Mouse (Mus musculus) left cerebral cortex, postnatal 36 days (tissue): Measurements from ENCODE around the gene Stx8. TPM values are rescaled to one million over a fixed set of nuclear protein-coding genes. Genes with fewer than 3 reads are reported as not detected.

Source experiments
- DNase-seq, 2 experiments: peaks; one replicate each; pipeline ENCODE4 v3.0.0; 2021 to 2022; ENCODE audit warnings: low spot score in 2 of 2, mixed read lengths in 1 of 2
- intact Hi-C: fragments of 180-260 bp; cut with DNase I; formaldehyde crosslinking; loops from one replicate; pipeline ENCODE4 v1.15.1; 2025
- total RNA-seq, 2 experiments: library from RNA; stranded (reverse); gene quantifications; 2 replicates each; pipeline ENCODE4 v1.2.3; 2021

The Stx8 gene
- 10 to 100 TPM; 36.7 to 42.5 TPM for total RNA-seq

DNA sequence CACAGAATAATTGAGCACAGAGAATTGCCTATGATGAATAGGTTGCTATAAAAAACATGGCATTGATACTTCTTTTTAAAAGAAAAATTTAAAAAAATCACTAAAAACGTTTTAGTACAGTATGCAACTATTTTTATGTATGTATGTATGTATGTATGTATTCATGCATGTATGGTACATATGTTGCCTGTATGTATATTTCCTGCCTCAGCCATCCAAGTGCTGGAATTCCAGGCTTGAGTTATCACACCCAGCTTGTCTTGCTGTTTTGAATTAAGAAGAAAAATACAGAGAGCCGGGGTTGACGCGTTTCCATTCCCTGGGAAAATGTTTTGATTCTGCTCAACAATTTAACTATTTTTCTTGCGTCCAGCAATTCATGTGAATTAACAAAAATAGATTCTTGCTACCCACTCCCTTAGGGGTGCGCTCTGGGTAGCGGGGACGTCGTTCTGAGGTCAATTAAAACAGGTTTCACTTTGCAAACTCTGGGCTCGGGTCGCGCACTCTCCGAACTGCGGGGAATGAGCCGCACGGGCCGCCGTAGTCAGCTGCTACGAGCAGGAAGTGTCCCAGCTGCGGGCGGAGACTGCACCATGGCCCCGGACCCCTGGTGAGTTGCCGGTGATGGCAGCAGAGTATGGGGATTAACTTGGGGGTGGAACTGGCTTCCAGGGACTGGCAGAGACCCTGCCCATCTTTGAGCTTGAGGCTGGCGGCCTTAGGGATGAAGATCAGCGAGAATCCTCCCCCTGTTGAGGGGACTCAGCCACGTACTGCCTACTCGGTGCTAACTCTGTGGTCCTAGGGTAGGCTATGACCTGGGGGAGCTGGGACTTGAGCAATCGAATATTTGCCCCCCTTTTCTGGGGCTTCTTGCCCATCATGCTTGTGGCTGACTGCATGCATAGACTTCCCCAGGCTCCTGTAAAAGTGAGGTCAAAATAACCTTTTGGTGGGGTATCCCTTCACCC is at the start of gene Stx8:
Gene Stx8, plus strand, starts transcription at position 289 of the 974 bp plus-strand sequence.
- intact Hi-C loops, result no loop called here

DNA sequence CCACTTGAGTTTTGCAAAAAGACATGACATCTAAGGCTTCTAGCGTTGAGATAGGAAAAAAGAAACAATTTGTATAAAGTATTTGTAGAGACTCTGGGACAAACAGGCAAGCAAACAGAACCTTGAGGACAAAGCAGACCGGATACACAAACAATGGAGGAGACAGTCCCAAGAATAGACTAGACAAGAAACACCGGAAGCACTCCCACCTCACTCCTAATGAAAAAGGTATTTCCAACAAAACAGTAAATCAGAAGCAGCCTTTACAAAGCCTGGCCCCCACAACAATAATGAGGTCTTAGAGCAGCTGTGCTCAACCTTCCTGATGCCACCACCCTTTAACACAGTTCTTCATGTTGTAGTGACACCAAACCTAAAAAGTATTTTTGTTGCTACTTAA is 48.9 kb upstream of the Stx8 start:
- DNase-seq, result no peak
- intact Hi-C loops, result no loop called here

More for the DNA sequence above, at the start of gene Stx8:
- peak; percentile 92 to 93 for DNase-seq

DNA sequence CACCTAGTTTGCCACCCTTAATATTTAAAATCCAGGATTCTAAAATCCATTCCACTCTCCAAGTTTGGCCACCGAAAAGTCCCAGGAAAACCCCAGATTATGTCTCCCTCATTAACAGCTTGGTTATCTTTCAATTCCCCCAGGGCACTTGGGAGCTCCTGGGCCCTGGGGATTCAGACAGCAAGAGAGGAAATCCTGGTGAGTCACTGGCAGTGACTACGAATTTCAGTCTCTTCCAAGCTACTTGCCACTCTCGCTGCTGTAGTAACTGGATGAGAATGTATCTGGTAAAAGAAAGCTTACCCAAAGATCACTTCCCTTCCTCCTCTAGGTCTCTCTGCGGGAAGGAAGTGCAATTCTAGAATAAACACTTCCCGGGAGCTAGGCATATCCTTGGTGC is 46.4 kb upstream of the Stx8 start:
- DNase-seq, result no peak
- intact Hi-C loops, result no loop called here

DNA sequence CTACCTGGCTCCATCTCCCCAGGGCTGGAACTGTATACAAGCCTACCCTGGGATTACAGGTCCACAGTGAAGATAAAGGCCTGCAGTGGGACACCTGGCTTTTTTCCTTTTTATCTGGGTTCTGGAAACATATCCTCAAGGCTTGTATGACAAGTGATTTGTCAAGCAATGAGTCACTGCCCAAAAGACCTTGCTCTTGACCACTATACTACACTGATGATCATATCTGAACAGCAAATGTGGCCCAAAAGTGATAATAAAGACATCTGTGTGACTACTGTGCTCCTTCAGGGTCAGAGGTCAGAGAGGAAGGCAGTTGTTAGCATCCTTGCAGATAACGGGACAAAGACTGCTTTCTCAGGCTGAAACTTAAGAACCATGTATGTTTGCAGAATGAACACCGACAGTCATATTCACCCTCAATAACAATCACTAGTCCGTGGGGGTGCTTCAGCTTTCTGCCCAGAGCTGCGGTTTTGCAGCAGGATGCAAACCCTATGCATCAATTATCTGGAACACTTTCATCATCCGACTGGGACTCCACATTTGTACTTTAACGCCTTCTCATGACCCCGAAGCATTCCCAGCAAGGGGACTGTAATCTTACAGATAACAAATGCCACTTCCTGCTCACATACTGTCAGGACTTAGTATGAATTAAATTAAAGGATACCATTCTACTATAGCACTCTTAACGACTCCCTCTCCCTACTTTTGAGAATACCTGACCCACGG is 45.6 kb upstream of the Stx8 start:
- intact Hi-C loops, result no loop called here
- no peak for DNase-seq

GRCm38 (mm10) chr11:67921091-67921826 is 44.7 kb upstream of the Stx8 start:
- intact Hi-C loops, result no loop called here
- peak; percentile 33 to 36 for DNase-seq

DNA sequence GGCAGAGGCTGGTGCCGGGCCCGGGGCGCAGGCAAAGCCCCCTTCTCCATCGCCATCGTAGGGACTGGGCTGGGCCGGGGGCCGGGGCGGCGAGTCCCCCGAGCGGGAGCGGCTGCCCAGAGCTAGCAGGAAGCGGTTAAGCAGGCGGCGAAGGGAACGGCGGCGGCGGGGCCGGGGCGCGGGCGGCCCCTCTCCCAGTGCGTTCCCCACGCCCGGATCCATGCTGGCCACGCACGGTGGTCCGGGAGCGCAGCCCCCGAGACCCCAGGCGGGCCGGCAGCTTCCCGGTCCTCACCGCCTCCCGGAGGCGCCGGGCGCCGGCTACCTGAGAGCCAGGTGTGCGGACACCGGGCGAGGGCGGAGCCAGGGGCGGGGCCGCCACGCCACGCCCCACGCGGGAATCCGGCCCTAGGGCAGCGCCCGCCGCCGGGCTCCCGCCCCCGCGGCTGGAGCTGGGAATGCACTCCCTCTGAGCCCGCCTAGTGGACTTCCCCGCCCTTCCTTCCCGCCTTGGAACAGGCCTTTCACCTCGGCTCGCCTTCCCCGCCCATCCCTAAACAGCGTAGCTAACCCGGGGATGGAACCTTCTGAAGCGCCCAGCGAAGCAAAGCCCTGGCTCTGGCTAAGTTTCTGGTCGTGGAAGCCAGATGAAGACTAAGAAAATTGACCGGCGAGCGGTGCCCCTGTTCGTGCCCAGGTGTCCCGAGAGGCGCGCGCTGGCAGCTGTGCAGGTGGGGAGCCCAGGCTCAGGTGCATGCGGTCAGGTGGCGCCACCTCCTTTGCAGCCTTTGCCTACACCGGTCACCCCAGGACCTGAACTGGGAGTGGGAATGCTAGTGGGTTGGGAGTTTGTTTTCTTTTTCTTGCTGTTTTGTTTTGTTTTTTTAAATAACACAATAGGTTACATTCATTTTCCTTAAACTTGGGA is 43.9 kb upstream of the Stx8 start, which contains the start of gene Usp43:
Gene Usp43, minus strand, starts transcription at position 327 of the 928 bp plus-strand sequence.
- intact Hi-C loops, result no loop called here
- DNase-seq, result peak; percentile 32 to 57

DNA sequence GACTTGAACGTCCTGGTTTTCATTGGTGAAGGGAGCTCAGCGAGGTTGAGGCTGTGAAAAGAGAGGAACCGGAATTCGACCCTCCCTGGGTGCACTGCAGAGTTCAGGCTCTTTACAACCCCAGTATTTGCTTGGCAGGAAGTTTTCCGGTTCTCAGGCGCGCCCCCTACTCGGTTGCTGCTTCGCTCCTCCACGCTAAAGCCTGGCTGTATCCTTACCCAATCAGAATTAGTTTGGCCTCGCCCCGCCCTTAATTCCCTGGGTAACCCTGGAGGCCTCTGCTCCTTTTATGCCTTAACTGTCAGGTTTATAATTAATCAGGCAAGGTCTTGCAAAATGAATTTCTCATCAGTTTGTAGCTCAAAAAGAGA is 43.3 kb upstream of the Stx8 start:
- intact Hi-C loops, result no loop called here
- peak; percentile 40 to 43 for DNase-seq

GRCm38 (mm10) chr11:67923720-67924119 is 42.3 kb upstream of the Stx8 start:
- intact Hi-C loops, result no loop called here
- no peak for DNase-seq

GRCm38 (mm10) chr11:67925000-67925399 is 41.0 kb upstream of the Stx8 start:
- intact Hi-C loops, result no loop called here
- peak; percentile 38 to 46 for DNase-seq

DNA sequence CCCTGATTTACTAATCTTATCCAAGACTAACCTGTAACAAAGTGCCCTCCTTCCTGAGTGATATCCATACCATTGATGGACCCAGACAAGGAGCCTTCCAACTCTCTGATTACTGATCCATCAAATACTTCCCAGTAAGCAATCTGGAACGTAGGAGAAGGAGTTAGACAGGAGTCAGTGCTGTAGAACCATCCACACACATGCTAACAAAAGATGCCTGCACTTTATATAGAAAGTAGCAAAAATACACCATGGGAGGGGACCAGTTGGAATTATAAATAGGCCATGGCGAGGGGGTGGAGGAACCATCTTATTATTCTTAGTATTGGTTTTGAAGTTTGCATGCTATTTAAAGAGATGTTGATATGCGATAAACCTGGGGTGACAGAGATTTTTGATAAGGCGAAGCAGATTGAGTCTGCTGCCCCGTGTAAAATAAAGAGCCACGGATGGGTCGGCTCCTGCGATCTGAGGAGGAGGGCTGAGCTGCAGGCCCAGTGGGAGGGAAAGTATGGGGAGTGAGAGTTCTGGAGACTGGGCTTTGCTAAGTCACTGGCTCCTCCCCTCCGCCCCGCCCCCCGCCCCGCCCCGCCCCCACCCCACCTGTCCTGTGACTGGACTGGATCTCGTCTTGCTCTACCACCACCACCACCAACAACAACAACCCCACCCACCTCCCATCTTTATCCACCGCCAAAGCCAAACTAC is 39.5 kb upstream of the Stx8 start:
- DNase-seq, result peak; percentile 10 to 19
- intact Hi-C loops, result loop anchor here (2.0 kb wide), 1 partner anchor 108 kb away; no protein-coding TSS in a partner anchor

DNA sequence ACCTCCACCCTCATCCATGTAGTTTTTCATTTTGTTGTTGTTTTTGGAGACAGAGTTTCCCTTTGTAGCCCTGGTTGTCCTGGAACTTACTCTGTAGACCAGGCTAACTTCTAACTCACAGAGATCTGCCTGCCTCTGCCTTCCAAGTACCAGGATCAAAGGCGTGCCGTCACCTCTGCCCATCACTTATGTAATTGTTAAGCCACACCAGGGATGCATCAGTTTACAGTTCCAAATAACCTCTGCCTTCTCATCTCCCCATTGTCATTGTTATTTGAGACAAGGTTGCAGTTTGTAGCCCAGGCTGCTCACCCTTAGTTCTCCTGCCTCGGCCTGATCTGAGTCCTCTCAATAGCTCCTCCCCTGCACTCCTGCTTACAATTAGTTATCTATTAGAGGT is 33.8 kb upstream of the Stx8 start:
- DNase-seq, result no peak
- intact Hi-C loops, result no loop called here

DNA sequence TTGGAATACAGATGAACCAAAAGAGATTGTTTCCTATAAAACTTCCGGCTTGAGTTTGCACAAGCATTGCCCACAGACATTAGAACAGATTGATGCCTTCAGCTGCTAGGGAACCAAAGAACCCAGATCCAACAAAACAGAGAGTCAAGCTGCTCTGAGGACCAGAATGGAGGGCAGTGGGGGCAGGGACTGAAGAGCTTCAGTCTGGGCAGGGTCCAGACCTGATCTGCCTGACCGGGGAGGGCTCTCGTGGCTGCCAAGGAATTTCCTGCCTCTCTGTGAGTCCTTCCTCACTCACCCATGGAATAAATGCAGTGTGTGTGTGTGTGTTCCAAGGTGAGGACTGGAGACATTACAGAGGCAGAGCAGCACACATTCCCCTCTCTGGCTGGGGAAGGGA is 17.8 kb upstream of the Stx8 start:
- DNase-seq, result no peak
- intact Hi-C loops, result no loop called here

- intact Hi-C loops, result no loop called here
- no peak for DNase-seq
These were observed 16.5 kb upstream of the Stx8 start for GRCm38 (mm10) chr11:67949475-67949874.

GRCm38 (mm10) chr11:67953604-67954003 is 12.4 kb upstream of the Stx8 start:
- intact Hi-C loops, result no loop called here
- no peak for DNase-seq

GRCm38 (mm10) chr11:67954413-67954812 is 11.6 kb upstream of the Stx8 start:
- intact Hi-C loops, result no loop called here
- no peak for DNase-seq

- intact Hi-C loops, result no loop called here
- DNase-seq, result no peak
These were observed 1.9 kb upstream of the Stx8 start for GRCm38 (mm10) chr11:67964110-67964509.

DNA sequence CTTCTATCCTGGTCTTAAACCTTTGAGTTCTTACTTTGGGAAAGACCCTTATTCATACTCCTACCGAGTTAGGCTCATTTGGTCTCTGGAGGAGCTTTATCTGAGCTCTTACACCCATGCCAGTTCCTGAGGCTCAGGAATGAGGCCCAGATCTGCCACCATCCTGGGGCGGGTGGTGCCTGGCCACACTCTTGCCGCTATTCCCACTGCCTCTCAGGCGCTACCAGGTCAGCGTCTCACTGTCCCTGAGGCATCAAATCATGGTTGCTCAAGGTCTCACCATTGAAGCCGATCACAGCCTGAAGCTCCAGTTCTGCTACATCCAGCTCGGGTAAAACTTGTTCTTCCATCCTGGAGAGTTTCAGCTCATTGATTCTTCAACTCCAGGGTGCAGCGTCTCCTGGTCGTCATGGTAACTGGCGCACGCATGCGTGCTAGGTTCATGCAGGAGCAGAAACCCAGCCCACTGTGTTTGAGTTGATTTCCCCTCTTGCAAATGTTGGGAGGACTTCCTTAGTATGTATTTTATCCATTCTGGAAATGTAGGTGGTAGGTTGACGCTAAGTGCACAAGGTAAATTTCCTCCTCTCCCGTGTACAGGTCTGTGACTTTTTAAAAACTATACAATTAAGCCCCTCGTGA is 630 bp upstream of the Stx8 start, which contains the start of gene Cfap52:
Gene Cfap52, minus strand, starts transcription at position 410 of the 642 bp plus-strand sequence.
- peak; percentile 80 to 81 for DNase-seq
- intact Hi-C loops, result no loop called here

DNA sequence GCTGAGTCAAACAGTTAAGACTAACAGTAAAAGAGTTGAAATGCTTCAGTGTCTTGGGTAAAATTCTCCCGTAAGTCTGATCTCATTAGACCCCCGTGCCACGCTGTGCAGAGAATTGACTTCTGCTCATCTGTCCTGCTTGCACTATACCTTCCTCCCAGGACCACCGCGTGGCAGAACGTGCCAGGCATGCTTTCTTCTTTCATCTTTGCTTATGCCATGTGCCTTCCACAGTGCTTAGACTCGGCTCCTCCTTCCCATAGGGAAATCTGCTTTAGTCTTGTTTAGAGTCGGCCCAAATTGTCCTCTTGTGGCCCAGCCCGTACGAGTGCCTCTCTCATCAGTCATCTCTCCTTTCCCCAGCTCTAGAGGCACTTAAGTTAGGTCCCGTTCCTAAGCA is 1.8 kb downstream of the Stx8 start:
- DNase-seq, result no peak
- intact Hi-C loops, result no loop called here
